Mouse (Mus musculus) cerebellum, adult 2 months (tissue): ENCODE data around the gene Socs5. TPM values are rescaled to one million over a fixed set of nuclear protein-coding genes. Genes with fewer than 3 reads are reported as not detected.

Experiments used
- DNase-seq, 2 experiments: peaks; one replicate each; pipeline ENCODE4 v3.0.0; 2021
- H3K27ac ChIP-seq: fragments of 200-500 bp; 2 replicates; pipeline ENCODE4 v1.5.1; 2012; ENCODE audit warnings: low read length, control low read depth, inconsistent platforms; ENCODE audit not compliant: insufficient read depth
- H3K27me3 ChIP-seq: fragments of 200-500 bp; 2 replicates; pipeline ENCODE4 v1.6.1; 2012; ENCODE audit warnings: inconsistent platforms, mild to moderate bottlenecking, low read length, moderate library complexity; ENCODE audit not compliant: control insufficient read depth, insufficient read depth
- H3K4me1 ChIP-seq: fragments of 200-500 bp; 2 replicates; pipeline ENCODE4 v1.6.1; 2011; ENCODE audit warnings: low read length; ENCODE audit not compliant: control insufficient read depth, insufficient read depth
- H3K4me3 ChIP-seq: fragments of 200-500 bp; replicated peaks from 2 replicates; pipeline ENCODE3; 2011; ENCODE audit warnings: mild to moderate bottlenecking, low read depth, low read length, control low read depth; ENCODE audit not compliant: insufficient read depth
- CTCF ChIP-seq: fragments of 200-500 bp; IDR thresholded peaks from 2 replicates; pipeline ENCODE4 v1.5.1; 2011; ENCODE audit warnings: low read depth, mild to moderate bottlenecking, control low read depth, low read length, moderate library complexity, borderline replicate concordance; ENCODE audit not compliant: insufficient read depth
- POLR2A ChIP-seq: fragments of 200-500 bp; IDR thresholded peaks from 2 replicates; pipeline ENCODE4 v1.6.1; 2011; ENCODE audit warnings: low read length, control low read depth, borderline replicate concordance; ENCODE audit not compliant: insufficient read depth
- WGBS: fragments of 180-500 bp; shearing (Covaris S2); methylation state at CpG from one replicate; pipeline ENCODE4 v1.1.7; 2018; 5-methylcytosine and 5-hydroxymethylcytosine counted together
- polyA plus RNA-seq: library from polyadenylated mRNA; depleted of rRNA; stranded (reverse); fragments of >200 nt; gene quantifications from 2 replicates; pipeline ENCODE4 v1.2.3, GENCODE M21; 2012

The Socs5 gene
- polyA plus RNA-seq, 1 experiment, result 57.6 TPM

DNA sequence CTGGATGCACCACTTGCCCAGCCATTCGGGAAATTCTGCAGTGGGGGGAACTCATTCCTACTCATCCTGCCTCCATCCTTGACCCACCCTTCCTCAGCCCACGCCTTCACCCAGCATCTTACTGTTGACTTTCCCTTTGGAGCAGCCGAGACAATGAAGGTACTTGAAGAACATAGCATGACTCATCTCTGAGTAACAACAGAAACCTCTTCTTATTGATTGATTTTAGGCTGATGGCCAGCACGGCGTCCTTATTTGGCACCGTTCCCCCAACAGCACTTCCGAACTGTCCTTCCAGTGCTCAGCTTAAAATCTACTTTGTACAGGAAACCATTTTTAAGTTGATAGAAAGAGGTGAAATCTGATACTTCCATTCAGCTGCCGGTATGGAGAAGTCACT, 4.8 kb upstream of the Socs5 start:
- TF ChIP-seq POLR2A (no peak), CTCF (no peak)
- no peaks in the 10 kb centered on the region for H3K27me3 ChIP-seq
- DNase-seq, result no peak
- no peak overlapping the region for H3K4me3 ChIP-seq
- H3K4me1 ChIP-seq, result peaks cover 5% of the 10 kb centered on the region; the same call in 1 of the 2 replicates
- H3K27ac ChIP-seq, result no peak overlapping the region
- 48% methylated on average over 8 of the region's 8 CpGs for WGBS

DNA sequence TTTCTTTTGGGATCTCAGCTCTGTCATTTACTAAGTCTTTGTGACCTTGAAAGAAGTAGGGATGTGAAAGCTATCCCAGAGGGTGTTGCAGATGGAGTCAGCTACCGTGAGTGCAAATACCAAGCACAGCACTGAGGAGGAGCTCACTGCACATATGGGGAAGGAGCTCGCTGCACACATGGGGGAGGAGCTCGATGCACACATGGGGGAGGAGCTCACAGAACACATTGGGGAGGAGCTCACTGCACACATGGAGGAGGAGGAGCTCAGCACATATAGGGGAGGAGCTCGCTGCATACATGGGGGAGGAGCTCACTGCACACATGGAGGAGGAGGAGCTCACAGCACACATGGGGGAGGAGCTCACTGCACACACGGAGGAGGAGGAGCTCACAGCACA, 4.4 kb upstream of the Socs5 start:
- DNase-seq, result no peak
- H3K4me3 ChIP-seq, result no peak overlapping the region
- TF ChIP-seq CTCF (no peak), POLR2A (no peak)
- peaks cover 5% of the 10 kb centered on the region; the same call in 1 of the 2 replicates for H3K4me1 ChIP-seq
- 76% methylated on average over 5 of the region's 5 CpGs for WGBS
- no peak overlapping the region for H3K27ac ChIP-seq
- no peaks in the 10 kb centered on the region for H3K27me3 ChIP-seq

DNA sequence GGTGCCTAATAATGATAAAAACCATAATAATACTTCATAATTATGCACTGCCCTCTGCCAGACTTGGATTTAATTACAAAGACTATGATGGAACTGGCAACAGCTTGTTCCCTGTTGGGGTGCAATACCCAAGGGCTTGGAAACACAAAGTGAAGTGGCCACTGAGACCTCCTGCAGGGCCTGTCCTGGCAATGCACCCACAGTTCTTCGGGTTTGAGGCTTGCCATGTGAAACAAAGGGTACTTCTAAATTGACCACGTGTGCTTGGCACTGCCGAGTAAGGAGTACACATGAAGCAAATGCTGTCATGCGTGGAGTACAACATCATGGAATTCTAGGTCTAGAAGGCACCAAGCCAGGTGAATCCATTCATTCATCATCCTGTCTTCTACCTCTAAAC, 3.2 kb upstream of the Socs5 start:
- Histone ChIP-seq H3K27ac (no peak overlapping the region), H3K4me1 (peaks cover 5% of the 10 kb centered on the region; the same call in 1 of the 2 replicates), H3K27me3 (no peaks in the 10 kb centered on the region), H3K4me3 (no peak overlapping the region)
- TF ChIP-seq CTCF (no peak), POLR2A (no peak)
- peak; percentile 47 to 48 for DNase-seq
- 27% methylated on average over 4 of the region's 4 CpGs for WGBS

DNA sequence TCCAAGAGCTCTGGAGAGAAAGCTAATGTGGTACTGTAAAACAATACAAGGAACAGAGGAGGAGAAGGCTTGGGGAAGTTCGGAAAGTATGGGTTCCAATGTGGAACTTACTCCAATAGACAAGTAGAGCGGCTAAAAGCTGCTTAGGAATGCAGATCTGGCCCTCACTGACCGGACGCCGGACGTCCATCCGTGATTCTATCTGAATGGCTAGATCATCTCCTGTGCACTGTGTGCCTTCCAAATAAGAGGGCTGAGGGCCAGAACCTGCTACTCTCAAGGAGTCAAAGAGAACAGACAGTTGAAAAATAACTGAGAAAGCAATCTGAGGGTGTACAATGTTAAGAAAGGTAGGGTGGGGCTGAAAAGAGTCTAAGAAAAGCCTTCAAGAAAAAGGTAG, 1.5 kb upstream of the Socs5 start:
- no peaks in the 10 kb centered on the region for H3K27me3 ChIP-seq
- no peak for TF ChIP-seq CTCF
- no peak for TF ChIP-seq POLR2A
- no peak overlapping the region for H3K4me3 ChIP-seq
- H3K4me1 ChIP-seq, result peaks cover 5% of the 10 kb centered on the region; the same call in 1 of the 2 replicates
- no peak overlapping the region; the same call in 1 of the 2 replicates for H3K27ac ChIP-seq
- WGBS, result 49% methylated on average over 7 of the region's 7 CpGs
- DNase-seq, result peak; percentile 41 to 47

DNA sequence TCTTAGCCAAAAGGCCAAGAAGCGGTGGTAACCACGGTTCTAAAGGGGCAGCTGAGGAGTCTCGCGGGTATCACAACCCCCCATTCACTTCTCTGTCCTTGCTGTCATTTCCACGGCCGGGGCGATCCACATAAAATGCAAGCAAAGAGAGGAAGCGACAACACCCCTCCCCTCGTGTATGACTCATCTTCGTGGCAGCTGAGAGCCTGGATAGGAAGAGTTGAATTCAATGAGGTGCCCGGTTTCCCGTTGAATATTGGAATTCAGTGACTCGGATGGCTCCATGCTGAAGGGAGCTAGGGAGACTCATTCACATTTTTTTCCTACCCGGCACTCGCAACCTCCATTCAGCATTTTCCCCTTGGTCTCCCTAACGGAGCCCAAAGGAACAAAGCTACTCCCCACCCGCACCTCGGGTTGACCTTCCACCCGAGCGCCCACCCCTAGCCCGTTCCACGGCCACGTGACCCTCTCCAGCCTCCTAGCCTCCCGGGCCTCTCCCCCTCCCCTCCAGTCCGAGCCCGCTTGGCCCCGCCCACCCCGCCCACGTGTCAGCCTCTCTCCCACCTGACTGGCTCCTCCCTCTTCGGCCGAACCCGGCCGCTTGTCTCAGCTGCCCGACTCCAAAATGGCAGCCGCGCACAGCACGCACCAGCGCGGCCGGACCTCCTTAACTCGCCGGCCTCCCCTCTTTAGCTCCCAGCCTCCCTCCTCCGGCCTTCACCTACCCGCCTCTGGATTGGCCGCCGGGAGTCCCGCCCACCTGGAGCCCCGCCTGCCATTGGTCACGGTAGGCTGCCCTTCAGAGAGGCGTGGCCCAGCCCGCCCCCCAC, 572 bp upstream of the Socs5 start:
- WGBS, result 1% methylated on average over 51 of the region's 51 CpGs
- Histone ChIP-seq H3K27me3 (no peaks in the 10 kb centered on the region), H3K4me3 (peak overlapping the region; percentile 94), H3K4me1 (peaks cover 5% of the 10 kb centered on the region; the same call in 1 of the 2 replicates), H3K27ac (peak overlapping the region; percentile 75)
- DNase-seq, result peak; percentile 98 to 99
- no peak for TF ChIP-seq CTCF
- peak; percentile 81 for TF ChIP-seq POLR2A

DNA sequence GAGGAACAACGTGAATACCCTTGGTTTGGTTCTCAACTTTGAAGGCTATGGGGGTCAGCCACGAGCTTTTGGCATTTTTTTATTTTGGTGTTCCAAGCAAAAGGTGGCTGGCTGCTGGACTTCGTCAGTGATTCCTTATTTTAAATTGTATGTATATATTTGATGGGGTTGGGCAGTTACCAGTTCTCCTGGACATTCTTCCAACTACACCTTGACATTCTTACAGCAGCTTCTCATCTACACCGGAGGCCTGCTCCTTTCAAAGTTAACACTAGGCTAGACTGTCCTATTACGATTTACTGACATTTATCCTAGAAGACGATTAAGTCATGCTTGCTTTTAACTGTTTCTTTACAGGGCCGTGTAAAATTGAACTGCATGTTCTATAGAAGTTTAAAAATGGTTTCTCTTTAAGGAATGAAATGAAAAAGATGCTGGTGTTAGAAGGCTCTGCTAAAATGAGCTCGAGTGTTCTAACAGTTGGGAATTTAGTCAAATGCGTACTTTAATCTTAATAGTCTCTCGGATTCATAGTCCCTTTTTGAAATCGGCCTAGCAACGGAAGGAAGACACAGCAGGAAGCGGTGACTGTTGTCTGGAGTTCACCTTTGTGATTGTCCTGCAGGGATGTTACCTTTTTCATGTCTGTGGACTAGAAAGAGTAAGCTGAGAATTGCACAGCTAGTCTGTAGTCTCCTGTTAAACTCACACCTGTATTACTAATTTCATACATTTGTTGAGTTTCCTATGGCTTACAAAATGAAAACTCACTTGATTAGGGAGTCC, 1.2 kb downstream of the Socs5 start:
- DNase-seq, result no peak
- Histone ChIP-seq H3K27me3 (no peaks in the 10 kb centered on the region), H3K4me3 (peak overlapping the region; percentile 91), H3K27ac (no peak overlapping the region), H3K4me1 (peaks cover 7% of the 10 kb centered on the region)
- WGBS, result 33% methylated on average over 13 of the region's 13 CpGs
- TF ChIP-seq POLR2A (no peak), CTCF (no peak)

DNA sequence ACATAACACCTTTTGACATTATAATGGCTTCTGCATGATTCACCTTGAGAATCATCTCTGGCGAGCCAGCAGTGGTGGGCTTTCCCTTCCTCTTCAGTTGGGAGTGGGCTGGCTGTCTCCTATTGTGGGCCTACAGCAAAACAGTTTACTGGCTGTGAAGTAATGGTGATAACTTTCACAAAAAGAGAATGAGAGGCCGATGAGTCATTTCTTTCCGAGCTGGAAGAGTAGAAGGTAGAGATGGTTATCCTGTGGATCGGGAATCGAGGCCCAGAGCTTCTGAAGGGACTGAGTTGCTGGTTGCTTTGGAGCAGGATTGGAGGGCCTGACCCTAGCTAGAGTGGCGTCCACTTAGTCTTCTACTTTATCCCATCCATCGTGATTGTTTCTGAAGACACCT, 2.0 kb downstream of the Socs5 start:
- TF ChIP-seq CTCF (no peak), POLR2A (no peak)
- WGBS, result 88% methylated on average over 7 of the region's 7 CpGs

More for the DNA sequence above, 2.0 kb downstream of the Socs5 start:
- no peak for DNase-seq
- Histone ChIP-seq H3K4me3 (no peak overlapping the region), H3K27me3 (no peaks in the 10 kb centered on the region), H3K4me1 (peaks cover 4% of the 10 kb centered on the region), H3K27ac (no peak overlapping the region)
